Mouse (Mus musculus) right cerebral cortex, adult 18-20 months (tissue): ENCODE data around the gene Tmem101.
"Not testable (repeated sequence)": the region's sequence is repeated elsewhere in the genome, so short reads cannot be mapped to it uniquely, and the experiment has no call there.

Experiments
- DNase-seq: peaks from one replicate; pipeline ENCODE4 v3.0.0; 2022; ENCODE audit warnings: mixed read lengths

Tmem101 gene

DNA sequence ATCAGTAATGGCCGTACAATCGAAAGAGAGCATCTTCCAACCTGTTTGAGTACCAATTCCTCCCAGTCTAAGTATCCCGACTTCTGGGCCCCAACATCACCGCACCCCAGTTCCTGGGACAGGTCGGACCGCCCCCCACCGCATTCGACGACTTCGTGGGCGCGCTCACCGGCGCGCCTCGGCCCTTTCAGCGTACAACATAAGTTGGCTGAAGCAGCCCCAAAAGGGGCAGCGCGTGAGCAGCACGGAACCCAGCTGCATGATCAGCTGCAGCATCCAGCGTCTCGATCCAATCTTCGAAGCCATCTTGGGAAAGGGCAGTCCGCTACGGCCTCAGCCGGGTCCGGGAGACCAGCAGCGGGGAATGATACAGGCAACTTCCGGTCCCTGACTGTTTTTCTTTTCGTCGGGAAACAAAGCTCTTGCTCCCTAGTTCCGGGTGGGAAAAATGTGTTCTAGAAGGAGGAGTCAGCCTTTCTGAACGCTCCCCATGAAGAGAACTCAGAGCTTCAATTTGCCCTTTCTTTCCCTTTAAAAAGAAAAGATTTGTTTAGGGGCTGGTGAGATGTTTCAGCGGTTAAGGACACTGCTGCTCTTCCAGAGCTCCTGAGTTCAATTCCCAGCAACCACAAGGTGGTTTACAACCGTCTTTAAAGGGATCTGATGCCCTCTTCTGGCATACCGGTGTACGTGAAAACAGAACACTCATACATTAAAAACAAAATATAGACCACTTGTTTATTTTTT, at the start of gene Tmem101:
Tmem101 (minus strand) TSS at position 366 of the 747 bp plus-strand sequence.
- peak; percentile 87 for DNase-seq

DNA sequence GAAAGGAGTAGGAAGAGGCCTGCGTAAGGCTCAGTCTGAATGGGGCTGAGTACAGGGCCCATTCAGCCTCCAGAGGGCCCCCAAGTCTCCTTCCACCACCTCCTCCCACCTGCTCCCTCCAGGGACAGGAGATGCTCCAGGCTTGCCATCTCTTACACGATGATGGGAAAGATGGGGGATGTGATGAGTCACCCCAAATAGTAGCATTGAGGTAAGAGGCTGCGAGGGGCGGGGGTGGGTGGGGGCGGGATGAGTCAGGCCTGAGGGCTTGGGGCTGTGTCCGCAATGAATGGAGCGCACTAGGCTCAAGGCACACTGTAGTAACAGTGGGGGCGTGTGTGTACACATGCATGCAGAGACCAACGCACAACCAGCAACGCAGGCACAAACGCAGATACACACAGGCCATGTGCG, 45.2 kb upstream of the Tmem101 start:
- DNase-seq: peak; percentile 87

DNA sequence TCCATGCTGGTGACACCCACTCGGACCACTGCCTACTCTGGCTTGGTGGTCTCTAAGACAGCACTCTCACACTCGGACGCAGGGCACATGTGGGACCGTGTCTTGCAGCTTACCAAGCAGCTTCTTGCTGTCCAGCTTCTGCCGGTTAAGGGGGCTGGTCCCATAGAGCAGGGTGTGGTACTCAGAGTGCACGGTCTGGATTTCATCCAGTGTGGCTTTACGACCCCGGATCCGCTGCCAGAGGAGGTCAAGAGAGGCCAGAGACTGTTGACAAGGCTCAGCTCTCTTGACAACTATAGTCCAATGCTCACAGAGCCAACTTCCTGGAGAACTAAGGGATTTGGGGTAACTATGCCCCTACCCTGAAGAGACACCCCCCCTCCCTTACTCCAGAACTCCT, 43.7 kb upstream of the Tmem101 start:
- no peak for DNase-seq

DNA sequence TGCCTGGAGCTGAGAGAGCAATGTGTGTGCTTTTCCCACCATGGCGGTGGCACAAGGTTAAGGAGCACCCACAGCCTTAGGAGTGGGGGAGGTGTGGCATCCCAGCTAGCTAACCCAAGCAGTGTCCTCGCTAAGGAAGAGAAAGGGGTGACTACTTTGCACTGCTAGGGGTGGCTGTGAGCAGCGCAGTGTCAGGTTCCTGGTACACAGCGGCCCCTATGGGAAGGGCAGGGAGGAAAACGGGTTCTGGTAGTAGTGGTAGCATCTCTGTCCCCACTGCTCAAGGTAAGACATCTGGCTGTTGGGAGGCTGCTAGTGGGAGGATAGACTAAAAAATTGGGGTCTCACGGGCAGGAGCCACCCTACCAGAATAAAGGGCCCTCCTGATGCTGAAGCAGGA, 42.0 kb upstream of the Tmem101 start:
- DNase-seq: no peak

- peak; percentile 65 for DNase-seq
Measured at GRCm38 (mm10) chr11:102196018-102196797, 40.0 kb upstream of the Tmem101 start.

GRCm38 (mm10) chr11:102193657-102194440, 37.6 kb upstream of the Tmem101 start:
- DNase-seq: no peak

- no peak for DNase-seq
Measured at GRCm38 (mm10) chr11:102190848-102191247, 34.6 kb upstream of the Tmem101 start.

- peak; percentile 93 for DNase-seq
Measured at GRCm38 (mm10) chr11:102189461-102190436, 33.5 kb upstream of the Tmem101 start, which contains the start of gene G6pc3. TSS of gene G6pc3 (plus strand) at chr11:102189620.

- no peak for DNase-seq
Measured at GRCm38 (mm10) chr11:102188980-102189379, 32.8 kb upstream of the Tmem101 start.

DNA sequence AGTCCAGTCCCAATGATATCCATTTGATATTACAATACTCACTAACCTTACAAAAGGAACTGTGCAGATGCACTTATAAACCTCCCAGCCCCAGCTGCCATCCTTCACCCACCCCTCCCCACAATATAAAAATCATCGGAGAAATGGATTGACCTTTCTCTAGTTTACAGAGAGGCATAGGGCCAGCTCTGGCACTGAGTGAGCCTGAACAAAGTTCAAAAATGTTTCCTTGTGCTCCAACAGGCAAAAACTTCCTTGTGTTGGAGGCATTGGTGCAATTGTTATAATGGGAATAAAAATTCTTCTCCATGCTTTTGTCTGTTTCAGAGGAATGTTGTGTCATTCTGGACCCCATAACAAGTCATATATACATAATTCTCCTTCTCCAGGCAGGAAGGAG, 30.0 kb upstream of the Tmem101 start:
- DNase-seq: no peak

GRCm38 (mm10) chr11:102185677-102186076, 29.5 kb upstream of the Tmem101 start:
- DNase-seq: no peak

DNA sequence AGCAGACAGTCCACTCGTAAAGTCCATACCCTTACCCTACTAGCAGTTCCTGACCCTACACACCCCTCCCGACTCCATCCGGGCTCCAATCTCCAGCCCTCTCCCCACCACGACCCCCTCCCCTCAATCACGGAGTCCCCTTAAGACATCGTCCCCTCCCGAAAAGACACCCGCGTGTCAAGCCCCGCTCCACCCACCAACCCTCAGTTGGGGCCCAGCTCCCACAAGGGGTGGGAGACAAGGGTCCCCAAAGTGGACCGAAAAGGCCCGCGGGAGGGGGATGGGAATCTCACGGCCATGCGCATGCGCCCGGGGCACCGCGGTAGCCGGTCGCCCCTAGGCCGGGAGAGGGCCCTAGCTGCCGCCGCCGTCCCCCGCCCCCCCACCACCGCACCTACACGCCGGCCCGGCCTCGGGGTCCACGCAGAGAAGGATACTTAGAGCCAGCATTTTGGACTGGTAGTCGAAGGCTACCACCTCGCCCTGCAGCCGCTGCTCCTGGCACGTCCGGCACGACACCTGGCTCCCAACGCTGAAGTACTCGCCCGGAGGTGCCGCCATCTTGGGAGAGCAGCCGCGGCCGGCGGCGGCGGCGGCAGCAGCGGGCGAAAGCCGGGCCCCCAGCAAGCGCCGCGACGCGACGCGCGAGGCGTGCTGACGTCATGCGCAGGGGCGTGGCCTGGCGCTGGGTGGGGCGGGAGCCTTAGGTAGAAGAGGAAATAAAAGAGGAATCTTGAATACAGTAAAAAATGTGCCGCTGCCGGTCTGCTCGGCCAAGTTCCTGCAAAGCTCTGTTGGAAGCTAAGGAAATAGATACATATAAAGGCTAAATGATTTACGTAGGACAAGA, 28.7 kb upstream of the Tmem101 start, which contains the start of gene Lsm12:
Lsm12 (minus strand) TSS at position 651 of the 850 bp plus-strand sequence.
- peak; percentile 94 for DNase-seq

DNA sequence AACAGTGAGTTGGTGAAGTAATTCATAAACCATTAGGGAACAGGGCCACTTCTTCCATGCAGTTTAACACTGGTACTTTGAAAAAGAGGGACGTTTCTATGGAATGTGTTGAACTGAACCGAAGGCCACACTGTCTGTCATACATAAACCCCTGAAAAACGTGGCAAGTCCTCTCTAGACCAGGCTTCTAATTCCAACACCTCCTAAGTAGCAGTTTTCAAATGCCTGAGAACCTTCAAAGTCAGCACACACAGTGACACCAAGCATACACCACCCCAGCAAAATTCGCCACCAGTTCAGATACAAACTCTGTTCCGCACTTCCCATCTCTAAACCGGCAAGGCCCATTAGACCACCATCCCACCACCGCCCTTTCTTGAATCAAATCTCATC, 28.0 kb upstream of the Tmem101 start:
- no peak for DNase-seq

DNA sequence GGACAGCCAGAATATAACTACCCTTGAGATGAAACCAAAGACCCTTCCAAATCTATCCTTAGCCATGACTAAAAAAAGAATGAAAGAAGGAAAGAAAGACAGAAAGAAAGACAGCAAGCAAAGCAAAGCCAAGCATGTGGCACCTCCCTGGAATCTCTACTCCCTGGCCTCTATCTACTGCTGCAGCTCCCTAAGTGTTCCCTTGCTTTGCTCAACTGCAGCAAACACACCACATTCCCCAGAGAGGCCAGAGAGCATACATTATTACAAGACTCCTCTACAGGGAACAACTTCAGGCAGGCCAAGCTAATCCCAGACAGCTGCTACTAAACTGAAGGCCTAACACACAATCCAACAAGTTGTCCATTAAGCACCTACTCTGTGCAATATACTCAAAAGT, 23.6 kb upstream of the Tmem101 start:
- DNase-seq: no peak

DNA sequence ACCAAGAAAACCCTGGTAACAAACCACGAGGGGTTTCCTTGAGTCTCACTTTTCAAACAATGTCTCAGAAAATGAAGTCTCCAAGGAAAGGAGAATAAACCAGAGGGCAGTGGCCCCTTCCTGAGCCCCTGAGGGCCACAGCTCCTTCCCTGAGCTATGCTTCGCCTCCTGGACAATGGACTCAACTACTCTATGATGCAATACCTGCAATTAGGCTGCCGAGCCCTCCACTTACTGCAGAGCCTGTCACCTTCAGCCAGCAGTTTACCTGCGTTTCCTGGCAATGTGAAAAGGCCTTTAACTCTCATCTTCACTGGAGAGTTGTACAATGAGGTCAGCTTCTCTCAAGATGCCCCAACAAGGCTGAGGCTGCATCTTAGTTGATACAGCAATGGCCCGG, 12.5 kb upstream of the Tmem101 start:
- no peak for DNase-seq

- no peak for DNase-seq
Measured at GRCm38 (mm10) chr11:102167539-102167938, 11.3 kb upstream of the Tmem101 start.

DNA sequence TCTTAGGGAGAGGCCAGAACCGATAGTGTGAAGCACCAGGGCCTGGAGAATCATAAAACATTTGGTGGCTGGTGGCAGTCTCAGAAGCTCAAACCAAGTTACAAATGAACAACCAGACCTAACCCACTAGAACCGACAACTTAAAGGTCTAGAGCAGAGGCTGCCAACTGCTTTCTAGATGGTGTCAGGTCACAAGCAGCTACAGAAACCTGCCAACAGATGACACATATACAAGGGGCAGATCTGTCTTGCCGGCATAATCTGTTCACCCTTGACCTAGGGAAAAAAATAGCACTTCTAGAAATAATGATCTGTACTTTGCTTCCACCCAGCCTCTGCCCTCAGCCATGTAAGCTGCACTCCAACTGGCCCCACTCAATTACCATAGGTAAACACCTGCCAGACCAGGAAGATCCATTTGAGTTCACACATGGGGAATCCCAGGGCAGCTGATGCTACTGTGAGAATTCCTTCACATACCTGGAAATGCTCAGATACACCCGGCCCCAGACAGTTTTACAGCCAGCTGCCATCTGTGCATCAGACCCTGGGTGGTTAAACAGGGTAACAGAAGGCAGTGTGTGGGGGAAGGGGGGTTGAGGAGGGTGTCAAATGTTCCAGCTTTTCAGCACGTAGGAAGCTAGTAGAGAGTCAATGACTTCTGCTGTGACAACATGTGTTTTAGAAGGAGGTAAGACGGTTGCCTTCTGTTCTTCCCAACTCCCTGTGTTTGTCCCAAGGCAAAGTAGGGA, 9.9 kb upstream of the Tmem101 start:
- DNase-seq: peak; percentile 60

- DNase-seq: no peak
Measured at GRCm38 (mm10) chr11:102159781-102160180, 3.6 kb upstream of the Tmem101 start.

DNA sequence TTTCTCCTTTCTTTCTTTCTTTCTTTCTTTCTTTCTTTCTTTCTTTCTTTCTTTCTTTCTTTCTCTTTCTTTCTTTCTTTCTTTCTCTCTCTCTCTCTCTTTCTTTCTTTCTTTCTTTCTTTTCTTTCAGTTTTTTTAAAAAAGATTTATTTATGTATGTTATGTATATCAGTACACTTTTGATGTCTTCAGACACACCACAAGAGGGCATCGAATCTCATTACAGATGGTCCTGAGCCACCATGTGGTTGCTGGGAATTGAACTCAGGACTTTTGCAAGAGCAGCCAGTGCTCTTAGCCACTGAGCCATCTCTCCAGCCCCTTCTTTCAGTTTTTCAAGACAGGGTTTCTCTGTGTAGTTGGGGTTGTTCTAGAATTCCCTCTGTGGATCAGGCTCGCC, 1.8 kb upstream of the Tmem101 start:
- not testable (repeated sequence) for DNase-seq

- no peak for DNase-seq
Measured at GRCm38 (mm10) chr11:102156786-102157089, 534 bp upstream of the Tmem101 start.
